Mouse (Mus musculus) left cerebral cortex, postnatal 4 days (tissue): ENCODE data around the gene Ap1m2. TPM values are rescaled to one million over a fixed set of nuclear protein-coding genes. Genes with fewer than 3 reads are reported as not detected.
"Not testable (repeated sequence)": the region's sequence is repeated elsewhere in the genome, so short reads cannot be mapped to it uniquely, and the experiment has no call there.

Experiments
- DNase-seq: peaks from one replicate; pipeline ENCODE4 v3.0.0-alpha.2; 2022
- intact Hi-C: fragments of 180-260 bp; cut with DNase I; formaldehyde crosslinking; loops from one replicate; pipeline ENCODE4 v1.15.1; 2025
- total RNA-seq, 2 experiments: library from RNA; stranded (reverse); gene quantifications; 2 replicates each; pipeline ENCODE4 v1.2.3; 2021

The Ap1m2 gene
- total RNA-seq, 2 experiments from 2014 or later, result 1.3 to 3.7 TPM

DNA sequence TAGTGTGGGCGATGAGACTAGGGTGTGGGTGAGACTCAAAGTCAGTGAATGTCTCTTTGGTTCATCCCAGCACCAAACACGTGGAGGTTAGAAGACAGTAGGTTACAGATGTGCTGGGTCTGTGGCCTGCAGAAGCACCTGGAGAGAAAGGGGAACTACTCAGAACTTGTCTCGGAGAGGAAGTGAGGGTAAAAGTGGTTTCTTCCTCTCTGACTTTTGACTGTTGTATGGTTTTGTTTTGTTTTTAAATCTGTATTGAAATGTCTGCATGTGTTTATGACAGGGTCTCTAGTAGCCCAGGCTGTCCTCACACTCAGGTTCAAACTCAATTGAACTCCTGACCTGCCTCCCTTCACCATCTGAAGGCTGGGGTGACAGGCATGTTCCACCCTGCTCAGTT lies 15.9 kb upstream of the Ap1m2 start:
- DNase-seq, result no peak
- intact Hi-C loops, result no loop called here

DNA sequence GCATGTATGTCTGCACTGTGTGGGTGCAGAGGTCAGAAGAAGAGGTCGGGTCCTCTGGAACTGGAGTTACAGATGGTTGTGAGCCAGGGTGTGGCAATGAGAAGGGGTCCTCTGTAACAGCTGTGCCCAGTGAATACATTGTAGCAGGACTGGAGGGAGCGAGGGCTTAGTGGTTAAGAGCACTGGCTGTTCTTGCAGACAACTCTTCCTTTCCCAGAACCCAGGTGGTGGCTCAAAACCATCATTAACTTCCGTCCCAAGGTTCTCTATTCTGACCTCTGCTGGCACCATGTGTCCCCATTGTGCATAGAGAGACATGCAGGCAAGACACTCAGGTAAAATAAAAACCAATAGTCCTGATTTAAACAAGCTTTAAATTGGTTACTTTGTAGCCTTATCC lies 15.4 kb upstream of the Ap1m2 start:
- intact Hi-C loops, result no loop called here
- DNase-seq, result no peak

DNA sequence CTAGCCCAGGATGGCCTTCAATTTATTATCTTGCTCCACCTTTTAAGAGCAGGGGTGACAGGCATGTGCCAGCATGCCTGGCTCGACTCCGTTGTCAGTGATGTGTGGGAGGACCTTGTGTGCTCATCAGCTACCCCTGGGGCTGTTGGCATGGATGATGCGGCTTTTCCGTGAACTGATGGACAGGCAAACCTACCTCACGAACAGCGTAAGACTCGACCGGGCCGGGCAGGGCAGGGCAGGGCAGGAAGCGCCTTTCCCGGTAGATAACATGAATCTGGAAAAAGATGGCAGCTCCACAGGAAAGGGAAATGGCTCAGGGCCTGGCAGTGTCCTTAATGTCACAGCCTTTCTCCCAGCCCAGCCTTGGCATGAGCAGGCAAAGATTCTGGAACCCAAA lies 12.1 kb upstream of the Ap1m2 start:
- no peak for DNase-seq
- intact Hi-C loops, result no loop called here

DNA sequence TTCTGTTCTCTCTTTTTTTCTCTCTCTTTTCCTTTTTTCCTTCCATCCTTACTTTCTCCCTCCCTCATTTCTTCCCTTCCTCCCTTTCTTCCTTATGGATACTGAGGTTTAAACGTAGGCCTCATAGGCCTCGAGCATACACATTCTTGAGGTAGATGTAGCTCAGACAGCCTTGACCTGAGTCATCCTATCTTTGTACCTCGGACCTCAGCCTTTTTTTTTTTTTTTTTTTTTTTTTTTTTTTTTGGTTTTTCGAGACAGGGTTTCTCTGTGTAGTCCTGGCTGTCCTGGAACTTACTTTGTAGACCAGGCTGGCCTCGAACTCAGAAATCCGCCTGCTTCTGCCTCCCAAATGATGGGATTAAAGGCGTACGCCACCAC lies 10.8 kb upstream of the Ap1m2 start:
- intact Hi-C loops, DNase-seq: not testable (repeated sequence)

DNA sequence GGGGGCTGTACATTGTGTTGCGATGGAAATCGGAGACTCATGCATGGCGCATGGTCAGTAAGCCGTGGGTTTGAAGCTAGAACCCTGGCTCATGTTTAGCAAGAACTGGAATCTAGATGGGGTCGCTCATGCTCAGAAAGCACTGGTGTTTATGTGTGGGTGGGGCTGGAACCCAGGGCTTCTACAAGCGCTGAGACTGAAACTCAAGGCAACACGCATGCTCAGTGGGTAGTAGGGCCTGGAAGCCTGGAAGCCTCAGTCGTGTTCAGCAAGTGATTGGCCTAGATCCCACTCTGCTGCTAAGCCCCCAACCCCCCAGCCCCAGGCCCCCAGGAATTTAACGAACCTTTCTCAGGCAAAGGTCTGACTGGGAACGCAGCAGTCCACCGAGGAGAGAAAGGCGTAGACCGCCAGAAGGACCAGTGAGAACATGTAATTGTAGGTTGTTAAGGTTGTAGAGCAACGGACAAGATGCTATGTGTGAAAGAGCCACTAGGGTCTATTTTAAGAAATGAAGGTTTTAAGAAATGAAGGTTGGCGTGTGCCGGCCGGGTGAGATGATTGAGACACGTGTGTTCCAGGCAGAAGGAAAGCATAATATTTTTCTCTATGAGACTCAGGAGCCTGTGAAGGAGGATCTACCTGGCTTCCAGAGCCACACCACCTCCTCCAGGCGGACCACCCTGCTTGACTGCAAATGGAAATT lies 10.2 kb upstream of the Ap1m2 start:
- no peak for DNase-seq
- intact Hi-C loops, result no loop called here

DNA sequence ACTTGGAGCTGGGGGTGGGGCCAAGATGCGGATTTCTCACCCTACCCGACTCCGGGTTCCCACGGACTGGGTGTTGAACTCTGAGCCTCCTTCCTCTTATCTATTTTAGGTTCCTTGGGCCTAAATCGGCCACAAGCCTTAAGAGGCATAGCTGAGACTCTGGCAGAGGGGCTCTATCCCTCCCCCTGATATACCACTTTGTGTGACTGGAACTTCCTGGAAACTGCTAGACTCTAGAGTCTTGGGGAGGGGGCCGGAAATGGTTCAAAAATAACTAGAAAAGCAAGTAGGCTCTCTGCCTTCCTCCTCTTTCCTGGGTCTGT lies 9.3 kb upstream of the Ap1m2 start:
- intact Hi-C loops, result no loop called here
- DNase-seq, result no peak

DNA sequence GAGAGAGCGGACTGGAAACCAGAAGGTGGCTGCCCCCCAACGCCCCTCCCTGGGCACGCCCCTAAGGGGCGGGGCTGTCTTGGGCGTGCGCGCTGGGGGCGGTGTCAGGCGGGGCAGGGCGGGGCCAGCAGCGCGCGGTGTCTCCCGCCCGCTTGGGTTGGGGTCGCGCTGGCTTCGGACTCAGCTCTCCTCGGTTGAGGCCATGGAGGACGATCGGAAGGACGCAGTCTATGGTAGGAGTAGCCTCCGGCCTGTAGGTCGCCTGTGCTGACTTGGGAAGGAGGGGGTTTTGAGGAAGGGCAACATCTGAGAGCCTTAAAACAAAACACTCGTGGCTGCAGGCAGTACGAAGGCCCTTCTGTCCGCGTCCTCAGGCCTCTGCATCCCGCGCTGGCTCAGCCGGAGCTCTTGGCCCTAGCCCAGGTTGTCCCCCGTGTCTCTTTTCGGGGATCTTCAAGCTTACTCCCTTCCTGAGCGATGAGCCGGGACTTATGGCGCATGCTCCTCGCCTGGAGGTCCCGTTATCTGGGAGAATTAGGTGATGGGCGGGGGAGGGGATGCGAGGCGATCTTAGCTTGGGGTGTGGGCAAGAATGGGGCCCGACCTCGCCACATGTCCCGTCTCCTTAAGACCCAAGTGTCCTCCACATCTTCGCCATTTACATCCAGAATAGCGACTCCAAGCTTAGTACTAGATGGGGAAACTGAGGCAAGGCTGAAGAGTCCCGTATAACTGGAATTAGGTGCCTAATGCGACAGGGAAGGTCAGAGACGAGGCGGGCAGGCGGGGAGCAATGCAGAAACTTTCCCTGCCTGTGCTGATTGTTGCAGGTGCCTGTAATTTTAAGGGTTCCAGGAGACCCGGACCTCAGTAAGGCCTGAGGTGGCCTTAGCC lies 8.7 kb upstream of the Ap1m2 start, which contains the start of gene Slc44a2:
Slc44a2 (plus strand) TSS at position 80 of the 894 bp plus-strand sequence.
- intact Hi-C loops, result no loop called here
- DNase-seq, result peak; percentile 89

DNA sequence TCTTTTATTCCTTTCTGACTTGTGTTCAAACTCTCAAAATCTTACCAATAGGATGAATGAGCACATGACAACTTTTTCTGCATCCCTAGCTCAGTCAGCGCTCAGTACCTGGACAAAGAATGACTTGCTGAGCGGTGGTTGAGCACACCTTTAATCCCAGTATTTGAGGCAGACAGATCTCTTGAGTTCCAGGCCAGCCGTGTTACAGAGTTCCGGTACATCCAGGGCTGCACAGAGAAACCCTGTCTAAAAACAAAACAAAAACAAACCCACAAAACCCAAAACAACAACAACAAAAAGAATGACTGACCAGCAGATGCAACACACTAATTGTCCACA lies 8.1 kb upstream of the Ap1m2 start:
- no peak for DNase-seq
- intact Hi-C loops, result no loop called here

DNA sequence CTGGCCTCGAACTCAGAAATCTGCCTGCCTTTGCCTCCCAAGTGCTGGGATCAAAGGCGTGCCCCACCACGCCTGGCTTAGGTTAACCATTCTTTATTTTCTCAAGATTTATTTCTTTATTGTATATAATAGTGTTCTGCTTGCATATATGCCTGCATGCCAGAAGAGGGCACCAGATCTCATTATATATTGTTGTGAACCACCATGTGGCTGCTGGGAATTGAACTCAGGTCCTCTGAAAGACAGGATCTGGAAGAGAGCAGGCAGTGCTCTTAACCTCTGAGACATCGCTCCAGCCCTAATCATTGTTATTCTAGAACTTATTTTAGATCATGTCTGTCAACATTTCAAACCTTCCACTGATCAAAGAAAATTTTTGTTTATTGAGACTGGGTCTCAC lies 7.4 kb upstream of the Ap1m2 start:
- intact Hi-C loops, result no loop called here
- no peak for DNase-seq

DNA sequence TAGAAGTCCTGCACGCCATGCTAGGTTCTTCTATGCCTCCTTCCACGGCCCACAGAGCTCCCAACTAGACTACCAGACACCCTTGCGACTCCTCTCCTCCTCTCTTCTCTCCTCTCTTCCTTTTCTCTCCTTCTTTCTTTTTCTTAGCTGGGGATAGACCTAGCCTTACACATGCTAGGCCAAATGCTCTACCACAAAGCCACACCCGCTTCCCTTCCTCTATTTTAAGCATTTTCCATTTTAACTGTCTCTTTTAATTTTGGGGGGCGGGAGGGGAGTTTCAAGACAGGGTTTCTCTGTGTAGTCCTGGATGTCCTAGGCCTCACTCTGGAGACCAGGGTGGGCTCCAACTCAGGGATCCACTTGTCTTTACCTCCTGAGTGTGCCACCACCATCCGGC lies 6.7 kb upstream of the Ap1m2 start:
- DNase-seq, result no peak
- intact Hi-C loops, result no loop called here

DNA sequence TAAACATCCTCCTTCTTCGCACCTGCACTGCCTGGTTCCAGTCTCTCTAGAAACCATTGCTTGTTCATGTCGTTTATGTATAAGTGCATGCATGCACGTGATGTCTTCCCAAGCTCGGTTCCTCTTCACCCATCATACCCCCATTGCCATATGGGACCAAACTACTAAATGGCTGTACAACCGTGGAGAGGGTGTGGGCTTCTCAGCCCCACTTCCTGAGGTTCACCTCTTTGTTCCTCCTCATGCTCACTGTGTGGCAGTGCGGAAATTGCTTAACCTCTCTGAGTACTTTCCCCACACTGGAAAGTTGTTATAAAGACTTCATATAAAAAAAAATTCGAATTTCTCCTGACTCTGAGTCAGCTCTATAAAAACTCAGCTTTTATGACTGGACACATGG lies 4.6 kb upstream of the Ap1m2 start:
- intact Hi-C loops, result no loop called here
- DNase-seq, result no peak

DNA sequence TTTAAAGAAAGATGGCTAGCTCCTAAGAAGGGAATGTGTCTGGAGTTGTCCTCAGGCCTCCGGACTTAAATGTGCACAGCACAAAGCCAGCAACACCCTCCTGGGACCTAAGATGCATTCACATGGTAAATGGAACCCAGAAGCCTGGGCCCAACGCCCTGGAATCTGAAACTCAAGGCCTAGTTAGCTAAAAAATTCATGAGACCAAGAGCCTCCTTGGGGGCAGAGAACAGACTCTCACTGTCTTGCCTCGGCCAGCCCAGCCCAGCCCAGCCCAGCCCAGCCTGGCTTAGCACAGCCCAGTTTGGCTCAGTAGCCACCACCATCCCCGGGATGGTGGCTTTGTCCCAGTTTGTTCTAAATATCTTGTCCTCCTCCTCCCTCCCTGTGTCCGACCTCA lies 3.3 kb upstream of the Ap1m2 start:
- no peak for DNase-seq

DNA sequence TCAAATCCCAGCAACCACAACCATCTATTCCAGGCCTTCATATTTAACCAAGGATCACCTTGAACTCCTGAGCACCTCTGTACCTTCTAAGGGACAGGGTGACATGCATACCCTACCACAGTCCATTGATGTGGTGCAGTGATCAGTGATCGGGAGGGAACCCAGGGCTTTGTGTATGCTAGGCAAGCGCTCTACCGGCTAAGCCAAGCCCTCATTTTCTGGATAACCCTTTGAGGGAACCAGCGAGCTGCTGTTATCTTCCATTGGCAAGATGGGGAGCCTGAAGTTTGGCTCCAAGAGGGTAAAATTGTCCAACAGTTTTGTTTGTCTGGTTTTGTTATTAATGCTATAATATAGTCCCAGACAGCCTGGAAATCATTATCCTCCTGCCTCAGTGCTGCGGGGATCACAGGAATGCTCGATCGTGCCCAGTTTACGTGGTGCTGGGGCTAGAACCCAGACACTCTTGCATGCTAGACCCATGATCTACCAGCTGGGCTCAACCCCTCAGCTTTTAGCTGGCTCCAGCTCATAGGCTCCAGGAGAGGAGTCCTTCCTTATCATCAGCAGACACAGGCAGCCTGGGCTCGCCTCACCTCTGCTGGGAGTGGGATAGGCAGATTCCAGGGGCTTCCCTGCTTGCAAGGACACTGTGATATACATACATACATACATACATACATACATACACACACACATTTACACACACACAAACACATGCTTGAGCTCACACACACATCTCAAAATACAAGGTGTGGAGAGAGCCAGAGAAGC lies 2.4 kb upstream of the Ap1m2 start:
- intact Hi-C loops, result no loop called here
- DNase-seq, result no peak

More for the DNA sequence above, 3.3 kb upstream of the Ap1m2 start:
- intact Hi-C loops, result no loop called here

DNA sequence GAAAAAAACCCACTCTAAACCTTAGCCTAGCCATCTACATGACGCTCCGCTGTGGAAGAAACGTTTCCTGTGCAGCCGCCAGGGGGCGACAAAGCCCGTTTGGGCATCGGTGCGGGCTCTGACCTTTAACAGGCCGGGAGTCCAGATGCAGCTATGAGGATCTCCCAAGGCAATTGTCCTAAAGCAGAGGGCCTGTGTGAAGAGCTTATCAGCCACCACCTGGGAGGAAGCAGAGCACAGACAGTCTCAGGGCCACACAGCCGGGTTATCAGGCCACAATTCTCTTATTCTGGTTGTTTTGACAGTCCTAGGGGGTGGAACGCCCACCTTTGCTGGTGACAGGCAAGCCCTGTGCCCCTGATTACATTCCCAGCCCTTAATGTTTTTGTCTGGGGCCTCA lies 1.3 kb upstream of the Ap1m2 start:
- DNase-seq, result peak; percentile 89
- intact Hi-C loops, result no loop called here

DNA sequence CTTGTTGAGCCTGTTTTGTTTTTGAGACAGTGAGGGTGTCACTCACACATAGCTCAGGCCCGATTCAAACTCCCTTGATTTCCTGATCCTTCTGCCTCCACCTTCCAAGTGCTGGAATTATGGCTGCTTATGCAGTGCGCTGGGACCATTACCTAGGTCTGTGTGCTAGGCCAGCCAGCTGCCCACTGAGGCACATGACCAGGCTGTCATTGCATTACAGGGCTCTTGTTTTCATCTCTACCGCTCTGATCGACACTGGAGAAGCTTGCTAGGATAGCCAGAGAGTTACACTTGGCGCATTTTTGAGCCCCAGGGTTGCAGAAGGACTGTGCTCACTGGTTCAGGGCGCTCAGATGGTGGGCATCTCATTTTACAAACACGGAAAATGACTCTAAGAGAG lies 442 bp downstream of the Ap1m2 start:
- intact Hi-C loops, result no loop called here
- no peak for DNase-seq

DNA sequence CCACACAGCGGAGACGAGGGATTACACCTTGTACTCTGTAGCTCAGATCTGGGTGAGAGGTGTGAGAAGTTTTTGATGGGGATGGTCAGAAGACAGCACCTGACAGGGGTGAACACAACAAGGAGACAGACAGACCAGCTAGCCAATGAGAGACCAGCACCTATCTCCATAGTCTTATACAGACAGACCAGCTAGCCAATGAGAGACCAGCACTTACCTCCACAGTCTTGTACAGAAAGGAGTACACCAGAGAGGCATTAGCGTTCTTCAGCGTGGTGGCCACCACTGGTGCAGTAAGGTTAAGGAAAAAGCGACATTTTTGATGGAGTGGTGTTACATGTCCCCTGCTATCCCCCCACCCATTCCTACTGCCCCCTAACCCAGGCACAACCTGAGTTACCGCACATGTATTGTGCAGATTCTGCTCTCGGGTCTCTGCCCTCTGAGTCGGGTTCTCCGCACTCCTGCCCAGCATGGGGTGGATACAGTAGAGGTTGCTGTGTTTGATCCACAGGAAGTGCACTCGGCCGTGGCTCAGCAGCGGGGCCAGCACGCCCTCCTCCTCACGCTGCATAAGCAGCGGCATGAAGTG lies 2.9 kb downstream of the Ap1m2 start:
- no peak for DNase-seq
- intact Hi-C loops, result no loop called here

DNA sequence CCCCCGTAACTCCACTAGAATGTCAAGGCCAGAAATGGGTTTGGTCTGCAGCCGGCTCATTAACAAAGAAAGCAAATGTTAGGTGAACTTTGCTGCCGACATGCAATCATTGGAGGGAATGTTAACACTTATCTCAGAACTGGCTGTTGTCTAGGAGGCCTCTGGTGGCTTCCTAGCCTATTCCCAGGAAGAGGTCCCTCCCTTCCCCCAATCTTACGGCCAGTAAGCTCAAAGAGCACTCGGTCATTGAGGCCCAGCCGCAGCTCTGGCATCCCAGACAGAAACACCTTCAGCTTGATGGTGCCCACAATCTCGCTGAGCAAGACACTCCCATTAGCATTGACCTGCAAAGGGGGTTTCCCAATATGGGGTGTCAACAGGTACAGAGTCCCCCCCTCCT lies 7.1 kb downstream of the Ap1m2 start:
- DNase-seq, result no peak
- intact Hi-C loops, result no loop called here

DNA sequence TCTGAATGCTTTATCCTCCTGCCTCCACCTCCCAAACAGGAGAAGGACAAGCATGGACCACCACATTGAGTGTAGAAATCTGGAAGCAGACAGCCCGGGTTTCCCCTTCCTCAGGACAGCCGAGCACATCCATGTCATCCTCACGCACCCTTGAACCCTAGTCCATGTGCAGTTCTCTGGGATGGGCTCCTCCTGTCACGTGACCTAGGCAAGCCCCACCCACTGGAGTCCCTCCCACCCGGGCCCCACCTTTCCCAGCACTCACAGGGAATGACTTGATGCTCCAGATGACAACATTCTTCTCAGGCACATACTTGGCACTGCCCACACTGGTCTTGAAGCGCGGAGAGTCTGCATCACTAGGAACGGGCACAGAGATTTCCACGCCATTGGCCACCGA lies 13.1 kb downstream of the Ap1m2 start:
- no peak for DNase-seq
- intact Hi-C loops, result no loop called here

DNA sequence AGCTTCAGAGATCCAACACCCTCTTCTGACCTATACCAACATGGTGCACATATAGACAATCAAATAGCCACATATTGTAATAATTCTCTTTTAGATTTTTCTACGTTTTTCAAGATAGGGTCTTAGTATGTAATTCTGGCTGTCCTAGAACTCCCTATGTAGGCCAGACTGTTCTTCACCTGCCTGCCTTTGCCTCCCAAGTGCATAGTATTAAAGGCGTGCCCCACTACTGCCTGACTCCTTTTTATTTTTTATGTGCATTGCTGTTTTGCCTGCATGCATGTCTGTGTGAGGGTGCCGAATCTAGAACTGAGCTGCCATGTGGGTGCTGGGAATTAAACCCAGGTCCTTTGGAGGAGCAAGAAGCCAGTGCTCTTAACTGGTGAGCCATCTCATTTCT lies 19.9 kb downstream of the Ap1m2 start:
- DNase-seq, result no peak
- intact Hi-C loops, result no loop called here

DNA sequence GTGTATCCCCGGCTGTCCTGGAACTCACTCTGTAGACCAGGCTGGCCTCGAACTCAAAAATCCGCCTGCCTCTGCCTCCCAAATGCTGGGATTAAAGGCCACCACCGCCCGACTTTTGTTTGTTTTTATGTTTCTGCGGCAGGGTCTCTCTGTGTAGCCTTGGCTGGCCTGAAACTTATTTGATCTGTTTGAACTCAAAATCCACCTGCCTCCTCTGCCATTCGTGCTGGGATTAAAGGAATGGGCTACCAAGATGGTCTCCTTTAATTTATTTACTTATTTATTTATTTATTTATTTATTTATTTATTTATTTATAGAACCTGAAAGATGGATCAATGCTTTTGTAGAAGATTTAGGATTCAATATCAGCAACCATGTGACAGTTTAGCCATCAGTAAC lies 20.3 kb downstream of the Ap1m2 start:
- intact Hi-C loops, result not testable (repeated sequence)

DNA sequence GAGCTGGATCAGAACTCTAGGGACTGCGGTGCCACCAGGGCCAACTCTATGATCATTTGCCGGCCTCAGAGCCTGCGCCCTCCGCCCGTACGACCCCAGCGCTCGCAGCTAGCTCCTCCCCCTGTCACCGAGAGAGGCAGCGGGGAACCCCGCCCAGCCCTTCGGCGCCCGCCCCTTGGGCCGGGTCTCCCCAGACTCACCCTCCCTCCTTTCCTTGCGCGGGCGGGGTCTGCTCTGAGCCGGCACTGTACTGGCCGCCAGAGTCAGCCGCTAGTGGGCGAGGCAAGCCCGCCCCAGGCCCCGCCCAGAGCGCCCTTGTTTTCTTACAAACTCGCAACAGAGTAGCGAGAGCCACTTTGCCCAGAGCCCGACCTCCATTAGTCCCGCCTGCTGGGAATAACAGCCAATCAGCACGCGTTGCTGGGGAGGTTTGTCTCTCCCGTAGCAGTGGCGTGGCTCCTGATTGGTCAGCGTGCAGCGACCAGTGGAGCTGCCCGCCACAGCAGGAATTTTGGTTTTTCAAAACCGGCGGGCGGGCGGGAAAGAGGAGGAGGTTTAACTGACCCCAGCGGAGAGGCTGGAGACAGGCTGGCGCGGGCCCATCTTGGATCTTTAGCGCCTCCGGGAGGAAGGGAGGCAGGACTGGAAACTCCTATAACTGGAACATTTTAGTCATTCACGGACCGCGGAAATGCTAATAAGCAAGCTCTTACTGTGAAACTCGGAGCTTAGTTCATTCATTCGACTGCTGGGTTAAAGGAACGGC lies 20.9 kb downstream of the Ap1m2 start, which contains the start of gene Cdkn2d:
Cdkn2d (minus strand) TSS at position 386 of the 766 bp plus-strand sequence.
- intact Hi-C loops, result no loop called here
- DNase-seq, result peak; percentile 100

More for the DNA sequence above, 20.3 kb downstream of the Ap1m2 start:
- DNase-seq, result not testable (repeated sequence)
